10 mouse cellular contexts compared by ENCODE assay signal in the genomic region with DNA sequence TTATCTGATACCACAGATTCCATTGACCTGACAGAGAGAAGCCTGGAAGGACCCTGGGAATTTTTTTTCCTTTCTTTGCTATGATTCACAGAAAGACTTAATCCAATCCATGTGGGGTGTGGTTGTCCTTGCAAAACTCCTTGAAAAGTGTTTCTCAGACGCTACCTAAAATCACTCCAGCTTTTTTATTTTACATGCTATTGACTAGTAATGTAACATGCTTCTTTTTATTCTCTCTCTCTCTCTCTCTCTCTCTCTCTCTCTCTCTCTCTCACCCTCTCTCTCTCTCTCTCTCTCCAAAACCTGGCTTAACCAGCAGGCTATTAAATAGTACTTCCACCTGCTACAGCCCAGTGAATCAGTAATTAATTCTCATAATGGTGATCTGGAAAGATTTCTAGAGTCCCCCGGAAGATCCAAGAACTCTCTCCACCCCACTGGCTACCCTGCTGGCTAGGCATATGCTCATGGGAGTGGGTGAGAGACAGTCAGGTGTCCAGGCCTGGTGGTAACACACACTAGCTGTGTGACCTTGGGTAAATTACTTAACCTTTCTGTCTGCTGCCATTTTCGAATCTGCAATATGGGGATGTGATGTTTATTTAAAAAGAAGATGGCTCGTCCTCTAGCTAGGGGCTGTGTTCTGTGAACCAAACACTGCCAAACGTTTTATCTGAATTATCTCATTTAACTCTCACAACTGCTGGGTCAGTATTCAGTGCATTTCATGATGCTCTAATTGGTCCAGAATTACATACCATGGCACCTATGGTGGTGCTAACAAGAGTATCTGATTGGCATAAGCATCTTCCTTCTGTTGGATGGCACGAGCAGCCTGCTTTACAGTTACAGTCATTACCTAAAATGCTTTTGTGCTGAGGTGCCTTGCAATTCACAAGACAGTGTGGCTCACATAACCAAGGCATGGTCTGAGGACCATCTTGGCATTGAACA.
A peak's percentile ranks its signal among the peaks of the same experiment; 100 is the strongest.
DNase-seq lines count a peak whose midpoint lies in the region; ATAC-seq and TF ChIP-seq lines count a peak whose summit lies in the region.
"Had no signal": no experiment of that assay in that cellular context is flagged by ENCODE, and none has a peak within 500 bp of the region (broad histone marks: within the 10 kb centered on the region; RNA-seq: fewer than 3 reads in every experiment).

No protein-coding gene starts in this region.

- no peak overlapping the region for H3K4me3 ChIP-seq in lung, embryonic 14.5 days (ENCODE audit: low read depth, low read length)
- H3K4me3 ChIP-seq in embryonic facial prominence, embryonic 13.5 days = no peak overlapping the region
- H3K4me3 ChIP-seq in hindbrain, postnatal 0 days (ENCODE audit: low read length) = no peak overlapping the region
- H3K4me3 ChIP-seq in stomach, embryonic 14.5 days (ENCODE audit: low read depth, low read length) = no peak overlapping the region

- TF ChIP-seq CTCF in lung, embryonic 14.5 days (IDR thresholded peaks at IDR 0.05; ENCODE audit: low read depth) = no peak
- no peak for TF ChIP-seq CTCF in hindbrain, postnatal 0 days (IDR thresholded peaks at IDR 0.05; ENCODE audit: low read depth)

- ATAC-seq in lung, embryonic 14.5 days (ENCODE audit: insufficient read depth) = no peak
- ATAC-seq in embryonic facial prominence, embryonic 13.5 days (ENCODE audit: insufficient number of reproducible peaks, insufficient read depth, low FRiP score, low TSS enrichment, low read depth) = no peak
- no peak for ATAC-seq in hindbrain, postnatal 0 days
- no peak for ATAC-seq in stomach, embryonic 14.5 days (ENCODE audit: insufficient number of reproducible peaks, insufficient read depth, low FRiP score, low read depth)
- ATAC-seq in activated CD4-positive, CD25-positive, alpha-beta regulatory T cell, adult 4 months = no peak
- ATAC-seq: Patski had no signal

- no peaks in the 10 kb centered on the region for H3K9me3 ChIP-seq in lung, embryonic 14.5 days (ENCODE audit: low read depth, low read length)
- no peaks in the 10 kb centered on the region for H3K9me3 ChIP-seq in embryonic facial prominence, embryonic 13.5 days
- H3K9me3 ChIP-seq in hindbrain, postnatal 0 days (ENCODE audit: low read length) = no peaks in the 10 kb centered on the region
- no peaks in the 10 kb centered on the region for H3K9me3 ChIP-seq in stomach, embryonic 14.5 days (ENCODE audit: control insufficient read depth, low read depth, low read length)

- no peak overlapping the region for H3K9ac ChIP-seq in lung, embryonic 14.5 days
- H3K9ac ChIP-seq in embryonic facial prominence, embryonic 13.5 days = 0 out of 2 replicates have a peak overlapping the region, but pooled peaks have one; percentile 36
- no peak overlapping the region for H3K9ac ChIP-seq in hindbrain, postnatal 0 days (replicated peaks; ENCODE audit: low read length)
- H3K9ac ChIP-seq in stomach, embryonic 14.5 days (replicated peaks; ENCODE audit: low read depth, low read length) = no peak overlapping the region

- H3K27me3 ChIP-seq in lung, embryonic 14.5 days (ENCODE audit: insufficient read depth, low read length) = no peaks in the 10 kb centered on the region
- H3K27me3 ChIP-seq in embryonic facial prominence, embryonic 13.5 days = peaks cover 3% of the 10 kb centered on the region; the same call in 1 of the 2 replicates
- H3K27me3 ChIP-seq in hindbrain, postnatal 0 days (ENCODE audit: insufficient read depth, low read length) = no peaks in the 10 kb centered on the region
- no peaks in the 10 kb centered on the region for H3K27me3 ChIP-seq in stomach, embryonic 14.5 days (ENCODE audit: control insufficient read depth, insufficient read depth, low read length)

- WGBS in lung, embryonic 14.5 days = 55% methylated on average over 6 of the region's 6 CpGs
- 58% methylated on average over 6 of the region's 6 CpGs for WGBS in embryonic facial prominence, embryonic 13.5 days
- 48% methylated on average over 6 of the region's 6 CpGs for WGBS in hindbrain, postnatal 0 days
- WGBS in stomach, embryonic 14.5 days = 53% methylated on average over 6 of the region's 6 CpGs

- peak overlapping the region; percentile 71; the same call in 1 of the 2 replicates for H3K27ac ChIP-seq in lung, embryonic 14.5 days (ENCODE audit: low read depth)
- H3K27ac ChIP-seq in embryonic facial prominence, embryonic 13.5 days = peak overlapping the region; percentile 28; the same call in 1 of the 2 replicates
- H3K27ac ChIP-seq in hindbrain, postnatal 0 days = peak overlapping the region; percentile 61
- peak overlapping the region; percentile 72; the same call in 1 of the 2 replicates for H3K27ac ChIP-seq in stomach, embryonic 14.5 days (ENCODE audit: low read length)
- H3K27ac ChIP-seq: macrophage had no signal

- H3K4me2 ChIP-seq in lung, embryonic 14.5 days = peak overlapping the region; percentile 56
- peak overlapping the region; percentile 57 for H3K4me2 ChIP-seq in embryonic facial prominence, embryonic 13.5 days
- no peak overlapping the region; the same call in 1 of the 2 replicates for H3K4me2 ChIP-seq in hindbrain, postnatal 0 days (ENCODE audit: low read depth, low read length)
- no peak overlapping the region for H3K4me2 ChIP-seq in stomach, embryonic 14.5 days (replicated peaks; ENCODE audit: low read depth, low read length)

- no peaks in the 10 kb centered on the region for H3K36me3 ChIP-seq in lung, embryonic 14.5 days (ENCODE audit: insufficient read depth)
- H3K36me3 ChIP-seq in embryonic facial prominence, embryonic 13.5 days = no peaks in the 10 kb centered on the region
- no peaks in the 10 kb centered on the region for H3K36me3 ChIP-seq in hindbrain, postnatal 0 days (ENCODE audit: insufficient read depth, low read length)
- no peaks in the 10 kb centered on the region for H3K36me3 ChIP-seq in stomach, embryonic 14.5 days (ENCODE audit: control insufficient read depth, insufficient read depth, low read length)

- H3K4me1 ChIP-seq in lung, embryonic 14.5 days (ENCODE audit: insufficient read depth) = 0 out of 2 replicates have a peak, but pooled peaks cover 7% of the 10 kb centered on the region
- H3K4me1 ChIP-seq in embryonic facial prominence, embryonic 13.5 days = peaks cover 18% of the 10 kb centered on the region
- H3K4me1 ChIP-seq in hindbrain, postnatal 0 days (ENCODE audit: insufficient read depth, low read length) = peaks cover 19% of the 10 kb centered on the region; the same call in 1 of the 2 replicates
- H3K4me1 ChIP-seq in stomach, embryonic 14.5 days (ENCODE audit: control insufficient read depth, insufficient read depth, low read length) = peaks cover 16% of the 10 kb centered on the region

- DNase-seq in lung, embryonic 14.5 days = no peak
- no peak for DNase-seq in lung, postnatal 25 days (ENCODE audit: low spot score)
- peak; percentile 38 for DNase-seq in hindbrain, postnatal 0 days (ENCODE audit: low spot score)
- DNase-seq in adrenal gland, postnatal 14 days = no peak
- no peak for DNase-seq in frontal cortex, postnatal 10 days (ENCODE audit: low spot score in 2 of 2)

Comparison
In these comparisons a context has a peak if more than half of its experiments do, and no peak if none do; other contexts are left out.
1. H3K4me2 ChIP-seq: peak in lung, embryonic 14.5 days (single experiment) and embryonic facial prominence, embryonic 13.5 days (single experiment); none in hindbrain, postnatal 0 days (single experiment) and stomach, embryonic 14.5 days (single experiment).
2. Peak in every context shown above with its lines, with median percentiles within 50 percentile points of each other: H3K27ac ChIP-seq.